Mouse (Mus musculus) midbrain, embryonic 11.5 days (tissue): ENCODE measurements around the gene Vmn1r1. TPM values are rescaled to one million over a fixed set of nuclear protein-coding genes. Genes with fewer than 3 reads are reported as not detected.

Experiments
- ATAC-seq: fragments of 200-750 bp; cut with Nextera tagmentation; 2 replicates; pipeline ENCODE4 v1.8.0; 2017; ENCODE audit warnings: moderate TSS enrichment, moderate library complexity; ENCODE audit not compliant: low FRiP score
- DNase-seq: peaks from one replicate; pipeline ENCODE4 v3.0.0; 2015; ENCODE audit warnings: low spot score; ENCODE audit errors: missing footprints
- H3K27ac ChIP-seq: fragments of 300-500 bp; sonication (generic); 2 replicates; pipeline ENCODE4 v1.5.1; 2014; ENCODE audit warnings: low read depth, low read length
- H3K27me3 ChIP-seq: fragments of 300-500 bp; sonication (generic); 2 replicates; pipeline ENCODE4 v1.6.1; 2014; ENCODE audit warnings: mild to moderate bottlenecking, low read length, moderate library complexity, mixed read lengths; ENCODE audit not compliant: control insufficient read depth, insufficient read depth
- H3K36me3 ChIP-seq: fragments of 300-500 bp; sonication (generic); 2 replicates; pipeline ENCODE4 v1.6.1; 2014; ENCODE audit warnings: mild to moderate bottlenecking, low read length, moderate library complexity, mixed read lengths; ENCODE audit not compliant: control insufficient read depth, insufficient read depth
- H3K4me1 ChIP-seq: fragments of 300-500 bp; sonication (generic); 2 replicates; pipeline ENCODE4 v1.6.1; 2014; ENCODE audit warnings: low read length; ENCODE audit not compliant: control insufficient read depth, insufficient read depth
- H3K4me2 ChIP-seq: fragments of 300-500 bp; sonication (generic); 2 replicates; pipeline ENCODE4 v1.6.1; 2014; ENCODE audit warnings: mild to moderate bottlenecking, moderate library complexity
- H3K4me3 ChIP-seq: fragments of 300-500 bp; sonication (generic); 2 replicates; pipeline ENCODE4 v1.5.1; 2014; ENCODE audit warnings: low read depth, low read length
- H3K9ac ChIP-seq: fragments of 300-500 bp; sonication (generic); 2 replicates; pipeline ENCODE4 v1.6.1; 2014; ENCODE audit warnings: low read length
- H3K9me3 ChIP-seq: fragments of 300-500 bp; sonication (generic); 2 replicates; pipeline ENCODE4 v1.6.1; 2016; ENCODE audit warnings: low read length; ENCODE audit not compliant: control insufficient read depth
- WGBS: fragments of 180-500 bp; shearing (Covaris S2); extraction: QIAGEN DNeasy Blood & Tissue Kit; methylation state at CpG from one replicate; pipeline ENCODE4 v1.1.7; 2014; 5-methylcytosine and 5-hydroxymethylcytosine counted together
- polyA plus RNA-seq: library from polyadenylated mRNA; unstranded; fragments of >200 nt; fragmentation: Nextera tagmentation; extraction: Ambion mirVana; gene quantifications from 2 replicates; pipeline ENCODE4 v1.2.1, GENCODE M21; 2014

The Vmn1r1 gene
- polyA plus RNA-seq, 1 experiment from 2014 or later = not detected

DNA sequence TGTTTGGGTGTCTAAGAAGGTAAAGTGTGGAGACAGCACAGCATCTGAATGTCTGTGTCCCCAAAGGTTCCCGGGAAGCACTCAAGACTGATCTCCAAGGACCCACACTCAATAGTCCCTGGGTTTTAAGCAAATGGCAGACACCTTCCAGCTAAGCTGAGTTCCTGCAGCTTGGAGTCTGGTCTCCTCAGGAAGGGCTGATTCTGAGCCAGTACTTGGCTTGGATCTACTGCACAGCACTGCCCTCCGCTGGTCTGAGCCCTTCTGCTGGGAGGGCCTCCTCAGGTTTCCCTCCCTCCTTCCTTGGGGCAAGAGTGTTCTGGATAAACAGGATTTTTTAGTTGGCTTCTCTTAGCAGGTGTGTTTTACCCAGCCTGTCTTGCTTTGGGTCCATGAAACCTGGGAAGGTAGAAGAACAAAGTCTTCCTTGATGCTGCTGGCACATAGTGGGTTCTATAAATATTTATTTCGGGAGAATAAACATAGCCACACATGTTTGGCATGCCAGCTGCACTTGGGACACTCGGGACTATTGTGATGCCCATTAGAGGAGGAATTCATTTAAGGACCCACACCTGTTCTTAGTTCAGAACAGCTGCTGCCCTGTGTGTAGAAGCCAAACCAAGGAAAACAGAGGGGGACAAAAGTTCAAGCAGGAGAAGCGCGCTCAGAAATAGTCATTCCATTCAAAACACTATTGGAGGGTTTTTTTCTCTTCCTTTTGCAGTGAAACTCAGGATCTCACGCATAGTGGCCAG is 48.5 kb downstream of the Vmn1r1 start:
- no peaks in the 10 kb centered on the region for H3K36me3 ChIP-seq
- ATAC-seq (no peak; the same call in 1 of the 2 replicates), DNase-seq (peak; percentile 83)
- no peak overlapping the region for H3K4me2 ChIP-seq
- H3K27me3 ChIP-seq = no peaks in the 10 kb centered on the region
- no peak overlapping the region for H3K9ac ChIP-seq
- no peaks in the 10 kb centered on the region; the same call in 1 of the 2 replicates for H3K4me1 ChIP-seq
- no peak overlapping the region for H3K27ac ChIP-seq
- 62% methylated on average over 7 of the region's 7 CpGs for WGBS
- H3K4me3 ChIP-seq = no peak overlapping the region
- H3K9me3 ChIP-seq = no peaks in the 10 kb centered on the region

DNA sequence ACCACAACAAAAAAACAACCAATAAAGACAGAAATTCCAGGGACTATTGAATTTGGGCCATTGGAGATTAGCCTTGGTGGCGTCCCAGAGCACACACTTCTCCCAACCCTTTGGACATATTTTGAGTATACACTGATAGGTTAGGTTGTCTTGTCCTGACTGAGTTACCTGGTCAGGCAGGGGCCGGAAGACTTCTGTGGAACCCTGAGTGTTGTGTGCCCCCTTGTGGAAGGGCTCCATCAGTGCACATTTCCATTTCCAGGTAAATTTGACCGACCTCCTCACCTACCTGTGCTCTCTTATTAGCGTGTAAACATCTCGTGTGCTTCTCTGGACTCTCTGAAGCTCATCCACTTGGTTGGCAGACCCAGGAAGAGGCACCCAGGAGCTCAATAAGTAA is 49.1 kb downstream of the Vmn1r1 start:
- WGBS = 30% methylated on average over 5 of the region's 5 CpGs
- DNase-seq = peak; percentile 86
- Histone ChIP-seq H3K4me3 (no peak overlapping the region), H3K27me3 (no peaks in the 10 kb centered on the region), H3K36me3 (no peaks in the 10 kb centered on the region), H3K4me2 (no peak overlapping the region), H3K4me1 (no peaks in the 10 kb centered on the region; the same call in 1 of the 2 replicates), H3K9ac (no peak overlapping the region), H3K9me3 (no peaks in the 10 kb centered on the region), H3K27ac (no peak overlapping the region)
- ATAC-seq = 0 out of 2 replicates have a peak, but pooled peaks have one; percentile 33

DNA sequence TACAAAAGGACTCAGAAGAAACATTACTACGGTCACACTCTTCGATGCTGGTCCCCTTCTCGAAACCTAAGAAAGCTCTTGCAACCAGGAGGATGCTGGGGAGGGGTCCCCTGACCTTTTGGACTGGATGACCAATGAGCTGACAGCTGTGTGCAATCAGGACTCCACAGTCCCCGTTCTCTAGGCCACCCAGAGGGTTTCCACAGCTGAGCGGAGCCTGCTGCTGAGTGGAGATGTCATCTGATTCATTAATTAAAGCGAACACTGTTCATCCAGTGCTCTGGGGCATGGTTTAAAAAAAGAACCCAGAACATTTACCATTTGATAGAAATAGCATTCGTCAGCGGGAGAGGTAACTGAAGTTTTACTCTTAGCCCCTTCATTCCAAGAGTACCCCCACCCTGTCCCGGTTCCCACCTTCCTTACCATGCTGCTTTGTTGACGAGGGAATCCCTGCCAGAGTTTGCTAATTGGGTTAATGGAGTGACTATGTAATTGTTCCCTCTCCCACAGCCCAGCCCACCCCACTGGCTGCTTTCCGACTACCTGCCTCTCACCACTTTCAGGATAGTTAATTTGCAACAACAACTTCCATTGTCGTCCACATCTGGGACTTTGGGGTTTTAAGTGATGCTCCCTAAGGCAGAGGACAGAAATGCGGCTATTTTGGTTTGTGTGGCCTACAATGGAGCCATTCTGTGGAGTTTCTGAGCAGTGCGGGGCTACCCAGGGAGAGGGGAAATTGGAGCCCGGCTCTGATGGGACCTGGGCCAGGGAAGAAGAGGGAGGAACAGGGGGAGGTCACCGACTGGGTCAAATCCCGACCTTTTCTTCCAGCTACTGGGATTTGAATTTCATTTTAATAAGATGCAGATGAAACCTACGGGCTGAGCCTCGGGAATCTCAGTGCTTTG is 50.4 kb downstream of the Vmn1r1 start:
- Histone ChIP-seq H3K27me3 (no peaks in the 10 kb centered on the region), H3K9me3 (no peaks in the 10 kb centered on the region), H3K4me2 (no peak overlapping the region), H3K36me3 (no peaks in the 10 kb centered on the region), H3K4me1 (no peaks in the 10 kb centered on the region; the same call in 1 of the 2 replicates), H3K9ac (no peak overlapping the region), H3K4me3 (no peak overlapping the region), H3K27ac (no peak overlapping the region)
- no peak for ATAC-seq
- WGBS = 38% methylated on average over 19 of the region's 19 CpGs
- DNase-seq = peak; percentile 86

- ATAC-seq (no peak), DNase-seq (peak; percentile 76)
- H3K27ac ChIP-seq = no peak overlapping the region
- WGBS = 93% methylated on average over 11 of the region's 11 CpGs
- no peaks in the 10 kb centered on the region for H3K27me3 ChIP-seq
- no peak overlapping the region for H3K4me2 ChIP-seq
- no peaks in the 10 kb centered on the region for H3K36me3 ChIP-seq
- no peak overlapping the region for H3K4me3 ChIP-seq
- H3K9me3 ChIP-seq = no peaks in the 10 kb centered on the region
- H3K9ac ChIP-seq = no peak overlapping the region
- no peaks in the 10 kb centered on the region; the same call in 1 of the 2 replicates for H3K4me1 ChIP-seq
These were observed 51.2 kb downstream of the Vmn1r1 start for GRCm38 (mm10) chr1:182113131-182113530.

GRCm38 (mm10) chr1:182112385-182112784 is 51.9 kb downstream of the Vmn1r1 start:
- Histone ChIP-seq H3K4me2 (no peak overlapping the region), H3K27me3 (no peaks in the 10 kb centered on the region), H3K27ac (no peak overlapping the region), H3K9ac (no peak overlapping the region), H3K36me3 (no peaks in the 10 kb centered on the region), H3K4me3 (no peak overlapping the region), H3K9me3 (no peaks in the 10 kb centered on the region), H3K4me1 (no peaks in the 10 kb centered on the region; the same call in 1 of the 2 replicates)
- ATAC-seq = no peak
- DNase-seq = peak; percentile 4
- WGBS = 92% methylated on average over 15 of the region's 15 CpGs

DNA sequence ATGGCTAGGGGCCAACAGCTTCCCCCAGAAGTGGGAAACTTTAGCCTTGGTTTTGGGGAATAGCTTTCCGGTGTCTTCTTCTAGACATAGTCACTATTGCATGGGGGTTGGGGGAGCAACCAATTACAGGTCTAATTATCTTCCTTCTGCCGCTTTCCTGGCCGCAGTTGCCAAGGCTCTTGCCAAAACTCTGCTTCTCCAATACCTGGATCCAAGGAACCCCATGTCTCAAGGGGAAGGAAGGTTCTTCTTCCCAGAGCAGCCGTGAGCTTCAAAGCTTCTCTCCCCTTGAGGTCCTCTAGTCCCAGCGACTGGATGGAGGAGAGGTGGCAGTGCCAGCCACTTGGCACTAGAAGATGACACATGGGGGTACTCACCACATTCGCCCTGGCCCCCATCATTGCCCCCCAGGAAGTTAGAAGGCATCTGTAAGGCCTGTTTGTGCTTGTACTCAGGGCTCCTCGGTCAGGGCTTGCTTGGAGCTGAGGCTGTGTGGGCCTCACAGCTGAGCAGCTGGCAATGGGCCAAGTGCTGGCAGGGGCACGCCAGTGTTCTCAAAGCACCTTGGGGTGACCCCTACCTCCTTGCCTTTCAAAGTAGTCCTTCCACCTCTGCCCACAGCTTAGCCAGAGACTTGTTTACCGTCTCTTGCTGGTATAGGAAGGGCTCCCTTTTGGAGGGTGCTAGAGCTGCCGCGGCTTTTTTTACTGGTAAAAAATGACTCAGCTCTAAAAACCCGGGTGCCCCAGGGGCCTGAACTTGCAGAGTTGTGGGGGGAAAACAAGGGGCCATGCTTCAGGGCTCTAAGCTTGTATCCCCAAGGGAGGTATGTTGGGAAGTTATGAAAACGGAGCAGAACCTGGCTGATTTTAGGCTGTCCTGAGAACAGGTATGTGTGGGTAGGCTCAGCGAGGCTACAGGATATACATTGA is 52.6 kb downstream of the Vmn1r1 start:
- Histone ChIP-seq H3K4me1 (no peaks in the 10 kb centered on the region; the same call in 1 of the 2 replicates), H3K36me3 (no peaks in the 10 kb centered on the region), H3K4me2 (no peak overlapping the region), H3K9me3 (no peaks in the 10 kb centered on the region), H3K27me3 (no peaks in the 10 kb centered on the region), H3K27ac (no peak overlapping the region), H3K9ac (no peak overlapping the region), H3K4me3 (no peak overlapping the region)
- ATAC-seq (no peak), DNase-seq (peak; percentile 75)
- 83% methylated on average over 14 of the region's 14 CpGs for WGBS

GRCm38 (mm10) chr1:182110708-182111385 is 53.4 kb downstream of the Vmn1r1 start:
- H3K9ac ChIP-seq = no peak overlapping the region
- no peaks in the 10 kb centered on the region for H3K27me3 ChIP-seq
- 78% methylated on average over 15 of the region's 15 CpGs for WGBS
- H3K36me3 ChIP-seq = no peaks in the 10 kb centered on the region
- H3K4me1 ChIP-seq = no peaks in the 10 kb centered on the region; the same call in 1 of the 2 replicates
- no peaks in the 10 kb centered on the region for H3K9me3 ChIP-seq
- DNase-seq (peak; percentile 69), ATAC-seq (no peak)
- H3K27ac ChIP-seq = no peak overlapping the region
- no peak overlapping the region for H3K4me3 ChIP-seq
- no peak overlapping the region for H3K4me2 ChIP-seq

DNA sequence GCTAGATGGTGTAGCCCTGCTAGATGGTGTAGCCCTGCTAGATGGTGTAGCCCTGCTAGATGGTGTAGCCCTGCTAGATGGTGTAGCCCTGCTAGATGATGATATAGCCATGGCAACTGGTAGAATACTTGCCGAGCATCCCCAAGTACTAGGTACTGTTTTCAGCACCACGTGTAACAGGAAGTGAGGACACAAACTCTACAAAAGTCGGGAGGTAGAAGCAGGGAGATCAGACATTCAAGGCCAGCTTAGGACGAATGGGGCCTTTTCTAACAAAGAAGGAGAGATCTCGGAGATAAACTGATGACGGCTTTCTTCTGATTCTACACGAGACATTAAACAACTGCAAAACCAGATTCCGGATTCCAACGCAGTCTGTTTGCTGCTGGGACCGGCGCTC is 54.1 kb downstream of the Vmn1r1 start:
- Histone ChIP-seq H3K9ac (no peak overlapping the region), H3K27ac (no peak overlapping the region), H3K27me3 (no peaks in the 10 kb centered on the region), H3K9me3 (no peaks in the 10 kb centered on the region), H3K4me2 (no peak overlapping the region), H3K4me3 (no peak overlapping the region), H3K36me3 (no peaks in the 10 kb centered on the region), H3K4me1 (no peaks in the 10 kb centered on the region; the same call in 1 of the 2 replicates)
- WGBS = 89% methylated on average over 11 of the region's 11 CpGs
- DNase-seq (peak; percentile 2), ATAC-seq (no peak)
